Mouse (Mus musculus): ENCODE data around the gene Gja10. TPM values are rescaled to one million over a fixed set of nuclear protein-coding genes. Genes with fewer than 3 reads are reported as not detected.

The Gja10 gene
- not detected in 2 replicates for polyA plus RNA-seq (2012; rRNA removed)

GRCm38 (mm10) chr4:32602660-32603059 lies at the start of gene Gja10:
TSS of gene Gja10 (minus strand) at chr4:32602760.

GRCm38 (mm10) chr4:32615034-32615881 lies 12.7 kb upstream of the Gja10 start, which contains the start of gene Casp8ap2:
TSS of gene Casp8ap2 (plus strand) at chr4:32615451.

Other genes starting within 250 kb of the Gja10 start
- gene Casp8ap2, start 12.7 kb upstream of the Gja10 start, polyA plus RNA-seq (2012; rRNA removed), result 0.77 and 1.2 TPM in 2 replicates
- 7.3 and 8.0 TPM in 2 replicates for gene Mdn1, start 54.4 kb upstream of the Gja10 start, polyA plus RNA-seq (2012; rRNA removed)
- gene Lyrm2, start 197.5 kb upstream of the Gja10 start, polyA plus RNA-seq (2012; rRNA removed), result 2.8 and 9.0 TPM in 2 replicates

Measured in ovary, adult 2 months (tissue).